Mouse (Mus musculus): ENCODE measurements around the gene Eif2b3. TPM values are rescaled to one million over a fixed set of nuclear protein-coding genes. Genes with fewer than 3 reads are reported as not detected.

Eif2b3 gene
- total RNA-seq, 2 experiments from 2014 or later = 19.7 to 20.6 TPM

DNA sequence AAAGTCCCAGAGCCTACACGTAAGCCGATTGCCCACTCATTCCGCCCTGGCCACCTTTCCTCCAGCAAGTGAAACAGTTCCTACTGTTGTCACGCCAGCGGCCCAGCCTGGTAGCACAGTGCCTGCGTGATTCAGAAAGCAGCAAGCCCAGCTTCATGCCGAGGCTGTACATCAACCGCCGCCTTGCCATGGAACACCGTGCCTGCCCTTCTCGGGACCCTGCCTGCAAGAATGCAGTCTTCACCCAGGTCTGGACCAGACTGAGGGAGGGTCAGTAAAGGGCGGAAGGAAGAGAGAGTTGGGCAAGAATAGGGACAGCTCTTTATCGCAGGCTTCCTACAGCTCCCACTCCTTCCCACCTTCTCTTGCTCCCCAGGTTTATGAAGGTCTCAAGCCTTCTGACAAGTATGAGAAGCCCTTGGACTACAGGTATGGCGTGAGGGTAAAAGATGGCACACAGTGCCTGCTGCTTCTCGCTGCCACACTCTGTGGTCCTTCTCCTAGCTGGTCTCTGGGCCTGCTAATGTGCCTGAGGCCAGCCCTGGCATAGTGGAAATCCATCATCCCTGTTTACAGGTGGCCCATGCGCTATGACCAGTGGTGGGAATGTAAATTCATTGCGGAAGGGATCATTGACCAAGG lies 19.6 kb upstream of the Eif2b3 start:
- no peak for DNase-seq (ENCODE audit: low spot score in 2 of 2)
- Histone ChIP-seq H3K27ac (no peak overlapping the region), H3K4me3 (no peak overlapping the region)
- TF ChIP-seq CTCF (conservative IDR thresholded peaks at IDR 0.05) = no peak

DNA sequence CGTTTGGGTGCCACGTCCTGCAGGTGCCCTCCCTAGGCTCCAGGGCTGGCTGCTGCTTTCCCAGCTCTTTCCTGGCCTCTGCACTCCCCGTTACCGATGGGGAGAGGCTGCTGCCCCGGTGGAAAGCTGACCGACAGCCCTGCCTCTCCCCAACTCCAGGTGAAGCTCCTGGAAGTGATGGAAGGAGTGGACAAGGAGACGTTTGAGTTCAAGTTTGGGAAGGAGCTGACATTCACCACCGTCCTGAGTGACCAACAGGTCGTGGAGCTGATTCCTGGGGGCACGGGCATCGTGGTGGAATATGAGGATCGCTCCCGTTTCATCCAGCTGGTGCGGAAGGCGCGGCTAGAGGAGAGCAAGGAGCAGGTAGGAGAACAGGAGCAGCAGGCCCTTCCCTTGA lies 17.2 kb upstream of the Eif2b3 start:
- no peak for TF ChIP-seq CTCF (conservative IDR thresholded peaks at IDR 0.05)
- H3K27ac ChIP-seq = no peak overlapping the region
- no peak for DNase-seq (ENCODE audit: low spot score in 2 of 2)
- no peak overlapping the region for H3K4me3 ChIP-seq

DNA sequence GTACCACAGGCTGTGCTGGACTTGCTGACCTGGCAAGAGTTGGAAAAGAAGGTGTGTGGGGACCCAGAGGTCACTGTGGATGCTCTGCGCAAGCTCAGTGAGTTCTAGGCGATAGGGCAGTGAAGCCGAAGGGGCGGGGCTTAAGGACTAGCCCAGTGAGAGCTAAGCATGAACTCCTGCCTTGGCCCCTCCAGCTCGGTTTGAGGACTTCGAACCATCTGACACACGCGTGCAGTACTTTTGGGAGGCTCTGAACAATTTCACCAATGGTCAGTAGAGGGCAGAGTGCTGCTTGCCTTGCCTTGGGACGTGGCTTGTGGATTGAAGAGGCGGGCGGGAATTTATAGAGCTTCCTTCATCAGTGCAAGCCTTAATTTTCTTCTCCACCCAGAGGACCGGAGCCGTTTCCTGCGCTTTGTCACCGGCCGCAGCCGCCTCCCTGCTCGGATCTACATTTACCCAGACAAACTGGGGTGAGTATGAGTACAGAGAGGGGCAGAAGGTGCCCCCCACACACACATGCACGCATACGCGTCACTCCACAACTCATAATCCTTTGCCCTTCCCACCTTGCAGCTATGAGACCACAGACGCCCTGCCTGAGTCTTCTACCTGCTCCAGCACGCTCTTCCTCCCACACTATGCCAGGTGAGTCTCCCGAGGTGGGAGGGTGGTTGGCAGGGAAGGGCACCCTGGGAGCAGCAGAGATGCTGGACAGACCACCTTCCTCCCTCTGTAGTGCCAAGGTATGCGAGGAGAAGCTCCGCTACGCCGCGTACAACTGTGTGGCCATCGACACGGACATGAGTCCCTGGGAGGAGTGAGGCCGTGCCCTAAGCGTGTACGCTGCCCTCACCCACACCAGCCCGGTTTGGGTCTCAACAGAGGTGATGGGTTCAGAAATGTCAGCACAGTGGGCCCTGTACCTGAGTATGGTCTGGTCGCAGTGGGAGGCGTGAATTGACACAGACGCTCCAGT lies 16.4 kb upstream of the Eif2b3 start:
- Histone ChIP-seq H3K4me3 (no peak overlapping the region), H3K27ac (no peak overlapping the region)
- peak; percentile 86 for TF ChIP-seq CTCF (conservative IDR thresholded peaks at IDR 0.05)
- DNase-seq (ENCODE audit: low spot score in 2 of 2) = peak; percentile 59 to 60

DNA sequence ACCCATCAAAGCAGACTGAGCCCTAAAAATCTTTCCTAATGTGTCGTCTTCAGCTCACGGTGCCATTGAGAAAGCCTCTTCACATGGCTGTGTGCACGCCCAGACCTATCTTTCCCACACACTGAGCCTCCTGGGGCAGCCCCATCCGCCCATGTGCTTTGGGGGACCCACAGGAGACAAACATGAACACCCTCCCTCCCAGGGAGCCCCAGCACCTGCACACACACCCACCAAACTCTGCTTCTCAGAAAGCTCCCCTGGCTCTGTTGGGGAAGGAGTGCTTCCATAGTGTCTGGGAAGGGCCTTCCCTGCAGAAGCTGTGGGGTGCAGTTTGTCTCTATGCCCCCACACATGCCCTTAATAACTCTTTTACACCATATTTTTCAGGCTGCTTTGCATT lies 14.6 kb upstream of the Eif2b3 start:
- no peak for TF ChIP-seq CTCF (conservative IDR thresholded peaks at IDR 0.05)
- no peak for DNase-seq (ENCODE audit: low spot score in 2 of 2)
- Histone ChIP-seq H3K4me3 (no peak overlapping the region), H3K27ac (no peak overlapping the region)

DNA sequence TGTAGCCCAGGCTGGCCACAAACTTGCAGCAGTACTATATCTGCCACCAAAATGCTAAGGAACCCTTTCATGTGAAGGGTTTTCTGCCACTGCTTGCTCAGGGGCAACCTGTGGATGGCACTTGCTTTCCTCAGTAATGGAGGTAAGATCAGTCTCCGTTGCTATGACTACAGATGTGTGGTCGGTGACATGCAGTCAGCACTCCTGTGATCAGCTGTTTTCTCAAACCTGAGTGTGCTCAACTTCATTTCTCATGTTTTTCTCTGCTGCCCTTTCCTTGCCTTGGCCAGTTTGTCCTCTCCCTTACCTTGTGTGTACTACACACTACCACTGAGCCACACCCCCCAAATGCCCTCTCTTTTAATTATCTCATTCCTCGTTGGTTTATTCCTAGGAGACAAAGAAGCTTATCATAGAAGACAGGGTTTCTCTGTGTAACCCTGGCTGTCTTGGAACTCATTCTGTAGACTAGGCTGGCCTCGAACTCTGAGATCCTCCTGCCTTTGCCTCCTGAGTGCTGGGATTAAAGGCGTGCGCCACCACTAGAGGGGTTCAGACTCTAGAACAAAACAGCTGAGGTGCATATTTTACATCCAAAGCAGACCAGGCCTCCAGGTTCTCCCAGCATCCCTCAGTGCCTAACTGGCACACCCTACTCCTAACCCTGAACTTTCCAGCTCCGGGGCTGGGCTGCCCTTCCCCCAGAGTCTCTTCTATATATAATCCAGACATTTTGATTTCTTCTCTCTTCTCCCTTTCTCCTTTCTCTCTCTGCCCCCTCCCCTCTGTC lies 13.4 kb upstream of the Eif2b3 start:
- 0 out of 2 replicates have a peak, but pooled peaks have one; percentile 21 for TF ChIP-seq CTCF (conservative IDR thresholded peaks at IDR 0.05)
- H3K27ac ChIP-seq = no peak overlapping the region
- H3K4me3 ChIP-seq = no peak overlapping the region
- no peak for DNase-seq (ENCODE audit: low spot score in 2 of 2)

DNA sequence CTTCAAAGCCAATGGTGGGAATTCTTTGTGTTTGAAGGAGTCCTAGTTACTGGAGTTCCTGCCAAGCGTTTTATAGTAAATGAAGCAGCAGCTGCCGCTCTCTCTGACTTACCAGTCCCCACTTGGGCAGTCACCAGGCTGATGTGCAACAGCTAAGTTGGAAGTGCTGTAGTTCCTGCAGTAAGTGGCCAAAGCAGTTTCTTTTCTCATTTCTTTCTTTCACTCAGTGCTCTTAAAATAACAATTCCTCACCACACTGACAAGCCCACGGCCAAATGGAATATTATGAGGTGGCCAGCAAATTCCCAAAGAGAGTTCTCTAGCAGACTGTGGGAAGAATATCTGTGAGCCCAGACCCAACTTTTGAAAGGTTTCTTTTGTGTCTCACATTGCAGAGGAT lies 12.1 kb upstream of the Eif2b3 start:
- no peak for DNase-seq (ENCODE audit: low spot score in 2 of 2)
- no peak overlapping the region for H3K4me3 ChIP-seq
- no peak overlapping the region for H3K27ac ChIP-seq
- no peak for TF ChIP-seq CTCF (conservative IDR thresholded peaks at IDR 0.05)

DNA sequence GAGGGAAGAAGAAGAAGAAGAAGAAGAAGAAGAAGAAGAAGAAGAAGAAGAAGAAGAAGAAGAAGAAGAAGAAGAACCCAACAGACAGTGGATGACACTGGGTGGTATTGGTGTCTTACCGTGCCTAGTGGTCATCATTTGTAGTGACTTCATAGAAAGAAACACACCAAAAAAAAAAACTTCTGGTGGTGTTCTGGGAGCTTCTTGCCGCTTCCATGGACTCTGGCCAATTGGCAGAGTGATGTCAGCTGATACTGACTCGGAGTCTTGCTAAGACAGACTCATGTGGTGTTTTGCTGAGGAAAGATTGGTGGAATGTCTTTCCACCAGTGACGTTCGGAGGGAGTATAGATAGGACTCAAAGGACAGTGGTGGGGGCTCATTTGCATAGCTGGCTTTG lies 9.0 kb upstream of the Eif2b3 start:
- no peak for TF ChIP-seq CTCF (conservative IDR thresholded peaks at IDR 0.05)
- H3K4me3 ChIP-seq = no peak overlapping the region
- no peak for DNase-seq (ENCODE audit: low spot score in 2 of 2)
- no peak overlapping the region for H3K27ac ChIP-seq

DNA sequence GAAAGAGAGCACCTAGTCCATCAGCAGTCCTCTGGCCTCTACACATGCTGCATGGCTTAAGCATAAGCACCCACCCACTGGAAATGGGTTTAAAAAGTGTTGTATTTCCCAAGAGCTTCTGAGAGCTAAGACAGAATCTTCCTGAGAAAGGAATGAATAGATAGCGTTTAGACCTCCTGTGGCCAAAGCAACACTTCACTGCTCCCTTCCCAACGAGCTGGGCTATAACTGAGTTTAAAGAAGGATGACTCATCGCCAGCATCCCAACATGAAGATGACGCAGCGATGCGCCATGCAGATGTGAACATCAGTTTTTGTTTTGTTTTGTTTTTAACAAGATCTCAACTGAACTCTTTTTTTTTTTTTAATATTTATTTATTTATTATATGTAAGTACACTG lies 5.6 kb upstream of the Eif2b3 start:
- no peak overlapping the region for H3K27ac ChIP-seq
- no peak overlapping the region for H3K4me3 ChIP-seq
- no peak for DNase-seq (ENCODE audit: low spot score in 2 of 2)
- no peak for TF ChIP-seq CTCF (conservative IDR thresholded peaks at IDR 0.05)

DNA sequence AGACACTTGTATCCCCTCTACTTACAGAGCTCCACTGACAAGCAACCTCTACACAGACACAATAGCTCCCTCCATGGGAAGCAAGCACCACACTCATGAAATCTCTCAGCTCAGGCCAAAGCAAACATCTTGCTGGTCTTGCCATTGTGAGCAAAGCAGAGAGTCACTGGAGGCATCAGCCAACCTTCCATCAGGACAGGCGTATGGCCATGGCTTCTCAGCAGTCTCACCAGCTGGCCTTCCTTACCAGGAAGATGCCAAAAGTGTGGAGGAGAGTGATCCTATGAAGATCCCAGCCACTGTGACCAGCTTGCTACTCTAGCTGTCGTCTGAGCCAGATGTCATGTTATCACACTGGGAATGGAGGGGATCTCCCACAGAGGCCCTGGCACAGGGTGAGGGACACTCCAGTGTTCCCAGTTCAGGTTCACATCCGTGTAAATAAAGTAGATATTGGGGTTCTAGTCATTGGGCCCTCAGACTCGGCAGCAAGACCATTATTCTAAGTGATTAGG lies 4.2 kb upstream of the Eif2b3 start:
- no peak for DNase-seq (ENCODE audit: low spot score in 2 of 2)
- no peak for TF ChIP-seq CTCF (conservative IDR thresholded peaks at IDR 0.05)
- H3K4me3 ChIP-seq = no peak overlapping the region

DNA sequence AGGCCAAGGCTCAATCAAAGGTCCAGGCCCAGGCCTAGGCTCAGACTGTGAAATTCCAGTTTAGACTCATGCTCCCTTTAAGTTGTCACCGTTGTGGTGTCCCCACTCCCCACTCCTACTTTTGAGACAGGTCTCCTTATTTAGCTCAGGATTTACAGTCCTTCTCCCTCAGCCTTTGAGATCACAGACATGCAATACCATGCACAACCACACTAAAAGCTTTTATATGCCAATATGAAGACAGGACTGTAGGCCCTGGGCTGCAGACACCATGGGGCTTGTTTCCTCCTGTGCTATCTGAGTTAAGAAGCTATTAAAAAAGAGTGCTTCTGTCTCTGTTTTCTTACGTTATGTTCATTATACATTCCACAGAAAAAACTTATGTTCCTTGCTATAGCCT lies 1.5 kb upstream of the Eif2b3 start:
- Histone ChIP-seq H3K4me3 (no peak overlapping the region), H3K27ac (no peak overlapping the region)
- TF ChIP-seq CTCF (conservative IDR thresholded peaks at IDR 0.05) = peak; percentile 62
- no peak for DNase-seq (ENCODE audit: low spot score in 2 of 2)

More for the DNA sequence above, 4.2 kb upstream of the Eif2b3 start:
- H3K27ac ChIP-seq = no peak overlapping the region

DNA sequence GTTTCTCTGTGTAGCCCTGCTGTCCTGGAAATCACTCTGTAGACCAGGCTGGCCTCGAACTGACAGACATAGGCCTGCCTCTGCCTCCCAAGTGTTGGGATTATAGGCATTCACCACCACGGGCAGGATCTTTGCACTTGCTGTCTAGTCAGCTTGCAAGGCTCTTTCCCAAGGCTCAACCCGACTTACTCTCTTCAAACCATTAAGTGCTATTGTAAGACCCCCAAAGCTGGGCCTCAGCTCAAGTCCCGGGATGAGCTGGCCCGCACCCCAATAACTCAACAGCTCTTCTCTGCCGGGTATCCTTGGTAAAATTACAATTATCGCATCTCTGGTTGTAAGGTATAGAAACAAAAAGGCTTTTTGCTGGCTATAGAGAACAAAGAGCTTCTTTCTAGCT lies 875 bp upstream of the Eif2b3 start:
- no peak for TF ChIP-seq CTCF (conservative IDR thresholded peaks at IDR 0.05)
- DNase-seq (ENCODE audit: low spot score in 2 of 2) = no peak
- Histone ChIP-seq H3K4me3 (no peak overlapping the region), H3K27ac (no peak overlapping the region)

DNA sequence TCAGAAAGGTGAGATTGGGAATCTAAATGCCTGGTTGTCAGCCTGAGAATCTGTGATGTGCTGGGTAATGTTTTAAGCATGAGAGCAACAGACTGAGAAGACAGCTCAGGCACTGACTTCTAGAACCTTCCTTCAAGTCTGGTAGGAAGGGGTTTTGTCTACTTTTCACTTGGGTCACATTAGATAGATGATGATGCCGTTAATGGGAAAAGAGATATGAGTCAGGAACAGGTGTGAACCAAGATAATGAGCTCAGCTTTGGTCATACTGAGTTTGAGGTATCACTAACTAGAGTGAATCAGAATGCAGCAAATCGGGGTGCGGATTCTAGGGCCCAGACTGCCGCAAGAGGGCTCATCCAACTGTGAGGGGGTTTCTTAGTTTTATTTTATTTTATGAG lies 4.3 kb downstream of the Eif2b3 start:
- no peak for DNase-seq (ENCODE audit: low spot score in 2 of 2)
- no peak overlapping the region for H3K4me3 ChIP-seq
- TF ChIP-seq CTCF (conservative IDR thresholded peaks at IDR 0.05) = no peak
- no peak overlapping the region for H3K27ac ChIP-seq

DNA sequence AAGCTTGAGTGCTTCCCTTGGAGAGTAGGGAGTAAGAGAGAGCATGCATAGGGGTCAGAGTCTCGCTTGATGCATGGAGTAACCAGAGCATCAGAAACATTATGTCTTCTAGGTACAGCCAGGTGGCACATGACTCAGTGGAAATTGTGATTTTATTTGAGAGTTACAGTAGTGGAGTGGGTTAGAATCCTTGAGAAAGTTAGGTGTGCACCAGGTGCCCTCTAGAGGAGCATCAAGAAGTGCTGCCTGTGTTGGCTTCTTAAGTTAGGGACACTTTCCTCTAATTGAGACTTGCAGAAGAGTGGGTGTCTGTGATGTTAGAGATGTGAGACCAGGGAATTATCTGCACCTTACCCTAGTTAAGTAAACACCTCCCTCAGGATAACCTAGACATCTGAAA lies 11.9 kb downstream of the Eif2b3 start:
- no peak for DNase-seq (ENCODE audit: low spot score in 2 of 2)
- Histone ChIP-seq H3K27ac (no peak overlapping the region), H3K4me3 (no peak overlapping the region)
- peak; percentile 65 for TF ChIP-seq CTCF (conservative IDR thresholded peaks at IDR 0.05)
